Mouse (Mus musculus) T-helper 1 cell (primary cell): ENCODE measurements at regions not wholly inside any gene's neighbourhood (a gene's known extent, or its start where the extent isn't known, plus 50 kb on each side); places are given as distances from the start of the nearest gene placed in this dataset.

ENCODE experiments used
- in situ Hi-C: fragments of 300-600 bp; cut with MboI, MseI; formaldehyde crosslinking; loops from one replicate; pipeline ENCODE4 v1.15.1; 2025; ENCODE audit warnings: high pct_unique_total_duplicates

- in situ Hi-C loops, result no loop called here
Observed at GRCm38 (mm10) chr9:101404034-101404433, 152.4 kb upstream of the Ppp2r3a start.

- in situ Hi-C loops, result no loop called here
Observed at GRCm38 (mm10) chr9:101402544-101403194, 151.1 kb upstream of the Ppp2r3a start.

GRCm38 (mm10) chr9:101401416-101401815 is 149.8 kb upstream of the Ppp2r3a start:
- in situ Hi-C loops, result no loop called here

GRCm38 (mm10) chr9:101398858-101399257 is 147.3 kb upstream of the Ppp2r3a start:
- in situ Hi-C loops, result no loop called here

- in situ Hi-C loops, result no loop called here
Observed at GRCm38 (mm10) chr9:101369380-101369779, 117.8 kb upstream of the Ppp2r3a start.

- in situ Hi-C loops, result no loop called here
Observed at GRCm38 (mm10) chr9:101356607-101357006, 105.0 kb upstream of the Ppp2r3a start.

- in situ Hi-C loops, result no loop called here
Observed at GRCm38 (mm10) chr9:101348771-101349170, 97.2 kb upstream of the Ppp2r3a start.

- in situ Hi-C loops, result no loop called here
Observed at GRCm38 (mm10) chr9:101342887-101343286, 91.3 kb upstream of the Ppp2r3a start.

GRCm38 (mm10) chr9:101340796-101341465 is 89.3 kb upstream of the Ppp2r3a start:
- in situ Hi-C loops, result no loop called here

- in situ Hi-C loops, result no loop called here
Observed at GRCm38 (mm10) chr9:101329032-101329824, 77.6 kb upstream of the Ppp2r3a start.

- in situ Hi-C loops, result no loop called here
Observed at GRCm38 (mm10) chr9:101326961-101327360, 75.4 kb upstream of the Ppp2r3a start.

GRCm38 (mm10) chr9:101314036-101314435 is 62.4 kb upstream of the Ppp2r3a start:
- in situ Hi-C loops, result no loop called here

- in situ Hi-C loops, result no loop called here
Observed at GRCm38 (mm10) chr9:101306408-101306935, 54.9 kb upstream of the Ppp2r3a start.

- in situ Hi-C loops, result no loop called here
Observed at GRCm38 (mm10) chr9:101305730-101306129, 54.1 kb upstream of the Ppp2r3a start.
